Mouse (Mus musculus) erythroblast, embryonic 14.5 days (primary cell): ENCODE data around the gene Knstrn.

Experiments used
- GATA1 ChIP-seq: IDR thresholded peaks from 2 replicates; pipeline ENCODE4 v1.6.1; 2012; ENCODE audit warnings: low read length, inconsistent platforms, mixed read lengths
- TAL1 ChIP-seq: IDR thresholded peaks from 3 replicates; pipeline ENCODE4 v1.6.1; 2012; ENCODE audit warnings: low read length, inconsistent platforms, mixed read lengths

DNA sequence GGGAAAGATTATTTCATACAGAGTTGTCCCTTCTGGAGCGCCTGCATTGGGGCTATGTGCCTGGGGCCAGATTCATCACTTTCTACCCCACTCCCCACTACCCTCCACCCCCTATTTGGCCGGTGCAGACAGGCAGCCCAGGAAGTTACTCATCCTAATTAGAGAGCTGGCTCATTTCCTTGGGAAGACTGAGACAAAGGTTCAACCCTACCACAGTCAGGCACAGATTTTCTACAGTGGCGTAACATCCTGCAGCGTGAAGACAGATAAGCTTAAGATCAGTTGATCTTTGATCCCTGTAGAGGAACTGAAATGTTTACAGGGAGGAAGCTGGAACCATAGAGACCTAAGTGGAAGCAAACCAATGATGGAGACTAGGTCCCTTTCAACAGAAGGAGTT, 31.5 kb upstream of the Knstrn start:
- TF ChIP-seq TAL1 (no peak), GATA1 (no peak)
